Mouse (Mus musculus) lung, postnatal 0 days (tissue): ENCODE results near the gene Ces2h. TPM values are rescaled to one million over a fixed set of nuclear protein-coding genes. Genes with fewer than 3 reads are reported as not detected.

Experiments used
- ATAC-seq: fragments of 200-750 bp; cut with Nextera tagmentation; 2 replicates; pipeline ENCODE4 v1.8.0; 2017; ENCODE audit warnings: moderate library complexity
- DNase-seq: peaks from one replicate; pipeline ENCODE4 v3.0.0-alpha.2; 2016; ENCODE audit warnings: low spot score
- H3K27ac ChIP-seq: fragments of 300-500 bp; sonication (generic); 2 replicates; pipeline ENCODE4 v1.5.1; 2014; ENCODE audit warnings: antibody characterized with exemption, mild to moderate bottlenecking, low read length, mixed read lengths
- H3K27me3 ChIP-seq: fragments of 300-500 bp; sonication (generic); replicated peaks from 2 replicates; pipeline ENCODE4 v1.6.1; 2014; ENCODE audit warnings: low read length, mixed read lengths; ENCODE audit not compliant: insufficient read depth
- H3K36me3 ChIP-seq: fragments of 300-500 bp; sonication (generic); 2 replicates; pipeline ENCODE4 v1.6.1; 2014; ENCODE audit warnings: low read length, mixed read lengths; ENCODE audit not compliant: insufficient read depth
- H3K4me1 ChIP-seq: fragments of 300-500 bp; sonication (generic); 2 replicates; pipeline ENCODE4 v1.6.1; 2014; ENCODE audit warnings: antibody characterized with exemption, low read depth, low read length, mixed read lengths; ENCODE audit not compliant: insufficient read depth
- H3K4me2 ChIP-seq: fragments of 300-500 bp; sonication (generic); replicated peaks from 2 replicates; pipeline ENCODE4 v1.6.1; 2014; ENCODE audit warnings: low read depth, mild to moderate bottlenecking, low read length, moderate library complexity, mixed read lengths
- H3K4me3 ChIP-seq: fragments of 300-500 bp; sonication (generic); 2 replicates; pipeline ENCODE4 v1.5.1; 2014; ENCODE audit warnings: low read depth, low read length
- H3K9ac ChIP-seq: fragments of 300-500 bp; sonication (generic); replicated peaks from 2 replicates; pipeline ENCODE4 v1.6.1; 2014; ENCODE audit warnings: low read depth, mild to moderate bottlenecking
- H3K9me3 ChIP-seq: fragments of 300-500 bp; sonication (generic); 2 replicates; pipeline ENCODE4 v1.6.1; 2016; ENCODE audit warnings: low read length, mixed read lengths
- CTCF ChIP-seq: IDR thresholded peaks from 2 replicates; pipeline ENCODE4 v1.5.1; 2016; ENCODE audit warnings: antibody characterized with exemption, mild to moderate bottlenecking
- EP300 ChIP-seq: IDR thresholded peaks from 2 replicates; pipeline ENCODE4 v1.6.1; 2016; ENCODE audit warnings: antibody characterized with exemption, mild to moderate bottlenecking, control low read depth
- WGBS: fragments of 180-500 bp; shearing (Covaris S2); extraction: QIAGEN DNeasy Blood & Tissue Kit; methylation state at CpG from one replicate; pipeline ENCODE4 v1.1.7; 2014; 5-methylcytosine and 5-hydroxymethylcytosine counted together
- polyA plus RNA-seq: library from polyadenylated mRNA; unstranded; fragments of >200 nt; fragmentation: Nextera tagmentation; extraction: Ambion mirVana; gene quantifications from 2 replicates; pipeline ENCODE4 v1.2.1, GENCODE M21; 2015

Gene Ces2h
- polyA plus RNA-seq: not detected in 2 replicates

DNA sequence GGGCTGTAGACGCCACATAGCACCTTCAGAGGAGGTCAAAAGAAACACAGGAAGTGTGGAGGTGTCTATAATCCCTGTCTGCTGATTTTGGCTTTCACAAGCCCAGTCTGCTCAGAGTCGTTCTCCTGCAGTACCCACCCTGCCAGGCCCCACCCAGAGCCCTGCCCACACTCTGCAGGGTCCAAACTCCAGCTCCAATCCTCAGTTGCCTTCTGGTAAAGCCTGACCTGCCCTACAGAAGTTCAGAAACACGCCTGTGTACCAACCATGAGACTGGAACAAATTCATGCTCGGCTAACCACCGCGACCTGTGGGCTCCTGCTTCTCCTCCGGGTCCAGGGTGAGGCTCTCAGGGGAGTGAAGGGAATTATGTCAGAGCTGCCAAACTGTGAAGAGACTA is at the start of gene Ces2h:
Ces2h (plus strand) TSS at position 268 of the 400 bp plus-strand sequence.
- Histone ChIP-seq H3K4me1 (no peaks in the 10 kb centered on the region), H3K27me3 (no peaks in the 10 kb centered on the region), H3K9ac (no peak within 1 kb of the TSS), H3K9me3 (no peaks in the 10 kb centered on the region), H3K27ac (no peak within 1 kb of the TSS), H3K4me2 (no peak within 1 kb of the TSS), H3K36me3 (no peaks in the 10 kb centered on the region), H3K4me3 (no peak within 1 kb of the TSS)
- TF ChIP-seq CTCF (no peak), EP300 (no peak)
- DNase-seq (no peak), ATAC-seq (no peak)
- 69% methylated on average over 7 of the region's 7 CpGs for WGBS

DNA sequence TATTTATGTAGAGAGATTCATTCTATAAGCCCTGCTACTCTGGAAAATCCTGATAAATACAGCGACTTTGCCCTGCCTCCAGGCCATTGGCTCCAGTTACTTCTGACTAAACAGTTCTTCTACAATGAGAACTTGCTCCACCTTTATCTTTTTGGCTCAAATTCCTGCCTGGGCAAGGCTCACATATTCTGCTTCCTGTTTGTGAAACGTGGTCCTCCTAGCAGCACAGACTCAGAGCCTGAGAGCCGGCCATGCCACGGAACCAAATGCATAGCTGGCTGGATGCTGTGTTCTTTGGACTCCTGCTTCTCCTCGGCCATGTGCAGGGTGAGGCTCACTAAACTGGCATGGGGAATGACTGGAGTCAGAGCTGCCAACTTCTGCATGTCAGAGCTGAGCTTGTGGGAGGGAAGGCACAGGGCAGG is 39.1 kb upstream of the Ces2h start, which contains the start of gene Ces2g:
Ces2g (plus strand) TSS at position 182 of the 425 bp plus-strand sequence.
- no peak for ATAC-seq
- 49% methylated on average over 5 of the region's 5 CpGs for WGBS
- no peak for TF ChIP-seq CTCF
- TF ChIP-seq EP300: no peak

DNA sequence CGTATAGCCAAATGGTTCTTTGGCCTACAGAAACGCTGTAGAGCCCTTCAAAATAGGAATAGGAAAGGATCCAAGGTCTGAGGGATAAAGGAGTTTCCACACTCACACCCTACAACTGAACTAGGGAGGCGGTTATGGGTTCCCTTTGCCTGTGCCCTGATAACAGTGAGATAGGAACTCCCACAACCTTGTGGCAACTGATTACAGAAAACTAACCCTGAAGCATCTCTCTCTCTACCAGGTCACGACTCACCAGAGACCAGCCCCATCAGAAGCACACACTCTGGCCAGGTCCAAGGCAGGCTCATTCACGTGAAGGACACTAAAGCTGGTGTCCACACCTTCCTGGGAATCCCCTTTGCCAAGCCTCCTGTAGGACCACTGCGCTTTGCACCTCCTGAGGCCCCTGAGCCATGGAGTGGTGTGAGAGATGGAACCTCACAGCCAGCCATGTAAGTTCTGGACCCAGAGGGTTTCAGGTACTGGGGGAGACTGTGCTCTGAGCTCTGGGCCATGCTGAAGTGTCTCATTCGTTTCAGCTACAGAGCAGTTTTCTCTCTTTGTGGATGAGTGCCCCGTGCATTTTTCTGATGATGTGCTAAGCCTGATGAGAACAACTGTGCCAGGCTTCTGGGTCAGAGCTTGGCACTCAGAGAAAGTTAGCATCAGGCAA is 38.3 kb upstream of the Ces2h start:
- Histone ChIP-seq H3K9ac (no peak overlapping the region), H3K36me3 (no peaks in the 10 kb centered on the region), H3K27me3 (no peaks in the 10 kb centered on the region), H3K9me3 (no peaks in the 10 kb centered on the region), H3K4me2 (no peak overlapping the region), H3K4me1 (no peaks in the 10 kb centered on the region), H3K4me3 (no peak overlapping the region), H3K27ac (no peak overlapping the region)
- 60% methylated on average over 8 of the region's 8 CpGs for WGBS
- ATAC-seq: no peak
- TF ChIP-seq EP300 (no peak), CTCF (no peak)
- no peak for DNase-seq

More for the DNA sequence above, 39.1 kb upstream of the Ces2h start, which contains the start of gene Ces2g:
- H3K27me3 ChIP-seq: no peaks in the 10 kb centered on the region
- no peak within 1 kb of the TSS for H3K27ac ChIP-seq
- no peak within 1 kb of the TSS for H3K9ac ChIP-seq
- no peak within 1 kb of the TSS for H3K4me3 ChIP-seq
- DNase-seq: peak; percentile 5
- H3K36me3 ChIP-seq: no peaks in the 10 kb centered on the region
- H3K4me1 ChIP-seq: no peaks in the 10 kb centered on the region
- H3K4me2 ChIP-seq: no peak within 1 kb of the TSS
- no peaks in the 10 kb centered on the region for H3K9me3 ChIP-seq

DNA sequence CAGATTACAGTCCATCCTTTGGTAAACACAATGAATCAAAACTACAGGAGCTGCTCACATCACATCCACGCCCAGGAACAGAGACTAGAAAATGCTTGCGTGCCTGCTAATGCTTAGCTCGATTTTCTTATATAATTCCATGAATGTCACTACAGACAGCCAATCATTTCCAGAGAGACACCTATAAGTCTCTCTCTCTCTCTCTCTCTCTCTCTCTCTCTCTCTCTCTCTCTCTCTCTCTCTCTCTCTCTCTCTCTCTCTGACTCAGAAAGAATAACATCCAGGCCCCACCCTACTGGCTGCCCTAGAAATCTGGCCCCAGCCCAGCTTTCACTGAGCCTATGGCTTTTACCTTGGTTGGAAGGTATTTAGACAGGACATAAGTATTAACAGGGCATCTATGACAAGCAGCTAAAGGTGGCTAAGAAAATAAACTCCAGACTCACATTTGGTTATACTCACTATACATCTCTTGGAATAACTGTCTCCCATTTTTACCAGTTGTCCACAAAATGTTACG is 37.2 kb upstream of the Ces2h start:
- H3K4me3 ChIP-seq: no peak overlapping the region
- no peaks in the 10 kb centered on the region for H3K27me3 ChIP-seq
- H3K4me1 ChIP-seq: no peaks in the 10 kb centered on the region
- DNase-seq (no peak), ATAC-seq (no peak)
- H3K4me2 ChIP-seq: no peak overlapping the region
- TF ChIP-seq EP300: no peak
- TF ChIP-seq CTCF: no peak
- WGBS: 81% methylated on average over 4 of the region's 4 CpGs
- H3K9ac ChIP-seq: no peak overlapping the region
- H3K36me3 ChIP-seq: no peaks in the 10 kb centered on the region
- no peaks in the 10 kb centered on the region for H3K9me3 ChIP-seq
- H3K27ac ChIP-seq: no peak overlapping the region

DNA sequence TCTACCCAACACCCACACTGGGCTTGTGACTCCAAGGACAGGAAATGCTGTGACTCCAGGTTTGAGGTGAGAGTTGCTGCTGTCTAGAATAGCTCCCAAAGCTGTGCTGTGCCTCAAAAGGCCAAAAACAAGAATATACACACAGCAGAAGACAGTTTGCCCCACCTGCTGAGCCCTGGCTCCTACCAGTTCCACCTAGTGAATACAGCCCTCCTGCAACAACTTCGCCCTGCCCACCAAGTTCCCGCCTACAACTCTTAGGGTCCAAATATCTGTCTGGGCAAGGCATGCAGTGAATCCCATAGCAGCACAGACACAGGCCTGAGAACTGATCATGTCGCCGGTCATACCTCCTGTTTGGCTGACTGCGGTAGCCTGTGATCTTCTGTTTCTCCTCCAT is 16.5 kb upstream of the Ces2h start:
- Histone ChIP-seq H3K27me3 (no peaks in the 10 kb centered on the region), H3K36me3 (no peaks in the 10 kb centered on the region), H3K27ac (no peak overlapping the region), H3K9ac (no peak overlapping the region), H3K4me2 (no peak overlapping the region), H3K4me3 (no peak overlapping the region), H3K9me3 (0 out of 2 replicates have a peak, but pooled peaks cover 4% of the 10 kb centered on the region), H3K4me1 (no peaks in the 10 kb centered on the region)
- WGBS: 88% methylated on average over 5 of the region's 5 CpGs
- no peak for TF ChIP-seq EP300
- TF ChIP-seq CTCF: no peak
- DNase-seq: no peak
- no peak for ATAC-seq

DNA sequence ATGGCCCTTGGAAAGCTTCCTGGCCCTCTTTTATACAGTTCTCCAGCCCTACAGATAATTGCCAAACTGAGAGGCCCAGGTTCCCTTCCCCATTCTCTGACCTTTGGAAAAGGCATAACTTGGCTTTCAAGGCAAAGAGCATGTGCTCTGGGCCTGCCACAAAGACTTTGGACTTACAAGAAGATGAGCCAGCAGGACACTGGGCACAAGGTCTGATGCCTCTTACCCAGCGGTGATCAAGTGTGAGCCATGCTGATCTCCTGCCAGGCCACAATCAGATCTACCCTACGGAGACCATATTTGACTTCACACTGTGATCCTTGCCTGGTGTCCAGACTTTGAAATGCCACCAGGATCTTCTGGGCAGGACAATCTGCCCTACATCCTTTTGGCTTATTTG is 15.7 kb upstream of the Ces2h start:
- 92% methylated on average over 2 of the region's 2 CpGs for WGBS
- DNase-seq (no peak), ATAC-seq (no peak)
- Histone ChIP-seq H3K4me1 (no peaks in the 10 kb centered on the region), H3K4me2 (no peak overlapping the region), H3K27ac (no peak overlapping the region), H3K9me3 (no peaks in the 10 kb centered on the region), H3K27me3 (no peaks in the 10 kb centered on the region), H3K9ac (no peak overlapping the region), H3K4me3 (no peak overlapping the region), H3K36me3 (no peaks in the 10 kb centered on the region)
- TF ChIP-seq CTCF (no peak), EP300 (no peak)
